Mouse (Mus musculus) adipocyte (in vitro differentiated cells): Measurements from ENCODE around the gene Blmh.

Experiments used
- DNase-seq: peaks from one replicate; pipeline ENCODE4 v3.0.0-alpha.2; 2016; ENCODE audit warnings: low spot score

Blmh gene

GRCm38 (mm10) chr11:76997916-76998704, 73.5 kb downstream of the Blmh start, which contains the start of gene Slc6a4:
Gene Slc6a4 (plus strand): TSS chr11:76998603.
- DNase-seq, result no peak

GRCm38 (mm10) chr11:76998705-76999226, 74.2 kb downstream of the Blmh start:
- no peak for DNase-seq

- DNase-seq, result no peak
Measured at GRCm38 (mm10) chr11:77000741-77001140, 76.1 kb downstream of the Blmh start.

GRCm38 (mm10) chr11:77002361-77002760, 77.8 kb downstream of the Blmh start:
- DNase-seq, result peak; percentile 4

GRCm38 (mm10) chr11:77005881-77006280, 81.3 kb downstream of the Blmh start:
- no peak for DNase-seq

- DNase-seq, result no peak
Measured at GRCm38 (mm10) chr11:77006616-77007015, 82.0 kb downstream of the Blmh start.

GRCm38 (mm10) chr11:77009069-77010025, 84.7 kb downstream of the Blmh start:
- no peak for DNase-seq

- DNase-seq, result no peak
Measured at GRCm38 (mm10) chr11:77010762-77011475, 86.3 kb downstream of the Blmh start.

GRCm38 (mm10) chr11:77018046-77018445, 93.4 kb downstream of the Blmh start:
- DNase-seq, result no peak

GRCm38 (mm10) chr11:77019539-77019938, 94.9 kb downstream of the Blmh start:
- DNase-seq, result no peak

- DNase-seq, result no peak
Measured at GRCm38 (mm10) chr11:77021749-77022396, 97.3 kb downstream of the Blmh start.

GRCm38 (mm10) chr11:77026559-77026958, 102.0 kb downstream of the Blmh start:
- no peak for DNase-seq

GRCm38 (mm10) chr11:77028157-77028556, 103.5 kb downstream of the Blmh start:
- DNase-seq, result no peak

GRCm38 (mm10) chr11:77031151-77031934, 106.7 kb downstream of the Blmh start:
- no peak for DNase-seq
